Mouse (Mus musculus) heart, embryonic 10.5 days (tissue): ENCODE measurements at regions not wholly inside any gene's neighbourhood (a gene's known extent, or its start where the extent isn't known, plus 50 kb on each side); places are given as distances from the start of the nearest gene placed in this dataset.

Experiments used
- DNase-seq: peaks from one replicate; pipeline ENCODE4 v3.0.0-alpha.2; 2017; ENCODE audit warnings: low spot score
- H3K27ac ChIP-seq: fragments of 300-500 bp; sonication (generic); 2 replicates; pipeline ENCODE4 v1.5.1; 2016; ENCODE audit warnings: mild to moderate bottlenecking
- H3K27me3 ChIP-seq: fragments of 300-500 bp; sonication (generic); 2 replicates; pipeline ENCODE4 v1.6.1; 2016; ENCODE audit warnings: mild to moderate bottlenecking; ENCODE audit not compliant: poor library complexity, insufficient read depth, severe bottlenecking
- H3K36me3 ChIP-seq: fragments of 300-500 bp; sonication (generic); 2 replicates; pipeline ENCODE4 v1.6.1; 2016; ENCODE audit warnings: mild to moderate bottlenecking, moderate library complexity
- H3K4me1 ChIP-seq: fragments of 300-500 bp; sonication (generic); 2 replicates; pipeline ENCODE4 v1.6.1; 2016; ENCODE audit warnings: mild to moderate bottlenecking
- H3K4me3 ChIP-seq: fragments of 300-500 bp; sonication (generic); 2 replicates; pipeline ENCODE4 v1.5.1; 2016; ENCODE audit warnings: mild to moderate bottlenecking, moderate library complexity
- H3K9me3 ChIP-seq: fragments of 300-500 bp; sonication (generic); 2 replicates; pipeline ENCODE4 v1.6.1; 2016; ENCODE audit warnings: mild to moderate bottlenecking, moderate library complexity
- WGBS: fragments of 180-500 bp; shearing (Covaris S2); methylation state at CpG from one replicate; pipeline ENCODE4 v1.1.7; 2016; 5-methylcytosine and 5-hydroxymethylcytosine counted together

- no peak overlapping the region for H3K4me3 ChIP-seq
Observed at GRCm38 (mm10) chr17:69686383-69686782, 247.3 kb downstream of the Akain1 start.

GRCm38 (mm10) chr17:69695341-69695740, 256.2 kb downstream of the Akain1 start:
- H3K9me3 ChIP-seq = no peaks in the 10 kb centered on the region
- no peaks in the 10 kb centered on the region for H3K4me1 ChIP-seq
- no peaks in the 10 kb centered on the region for H3K36me3 ChIP-seq
- no peaks in the 10 kb centered on the region for H3K27me3 ChIP-seq
- DNase-seq = no peak
- 79% methylated on average over 3 of the region's 3 CpGs for WGBS
- H3K4me3 ChIP-seq = no peak overlapping the region
- H3K27ac ChIP-seq = no peak overlapping the region

More at GRCm38 (mm10) chr17:69686383-69686782, 247.3 kb downstream of the Akain1 start:
- Histone ChIP-seq H3K4me1 (no peaks in the 10 kb centered on the region), H3K27me3 (no peaks in the 10 kb centered on the region), H3K9me3 (no peaks in the 10 kb centered on the region), H3K27ac (no peak overlapping the region), H3K36me3 (no peaks in the 10 kb centered on the region)
- no peak for DNase-seq
- 61% methylated on average over 2 of the region's 2 CpGs for WGBS

GRCm38 (mm10) chr17:69727325-69727724, 241.5 kb upstream of the Dlgap1 start:
- Histone ChIP-seq H3K27me3 (no peaks in the 10 kb centered on the region), H3K36me3 (no peaks in the 10 kb centered on the region), H3K4me1 (no peaks in the 10 kb centered on the region), H3K9me3 (no peaks in the 10 kb centered on the region), H3K4me3 (no peak overlapping the region), H3K27ac (no peak overlapping the region)
- WGBS = 83% methylated on average over 4 of the region's 4 CpGs
- no peak for DNase-seq

- Histone ChIP-seq H3K36me3 (no peaks in the 10 kb centered on the region), H3K4me1 (no peaks in the 10 kb centered on the region), H3K27ac (no peak overlapping the region), H3K27me3 (no peaks in the 10 kb centered on the region), H3K9me3 (no peaks in the 10 kb centered on the region), H3K4me3 (no peak overlapping the region)
- no peak for DNase-seq
- WGBS = 85% methylated on average over 11 of the region's 11 CpGs
Observed at GRCm38 (mm10) chr17:69732981-69733380, 235.9 kb upstream of the Dlgap1 start.

GRCm38 (mm10) chr17:69736379-69737096, 232.3 kb upstream of the Dlgap1 start:
- Histone ChIP-seq H3K4me1 (no peaks in the 10 kb centered on the region), H3K4me3 (no peak overlapping the region), H3K9me3 (no peaks in the 10 kb centered on the region), H3K36me3 (no peaks in the 10 kb centered on the region), H3K27me3 (no peaks in the 10 kb centered on the region), H3K27ac (no peak overlapping the region)
- no peak for DNase-seq
- 69% methylated on average over 4 of the region's 4 CpGs for WGBS

- no peak for DNase-seq
- Histone ChIP-seq H3K4me1 (no peaks in the 10 kb centered on the region), H3K4me3 (no peak overlapping the region), H3K27me3 (no peaks in the 10 kb centered on the region), H3K9me3 (no peaks in the 10 kb centered on the region), H3K36me3 (no peaks in the 10 kb centered on the region), H3K27ac (no peak overlapping the region)
- 81% methylated on average over 8 of the region's 8 CpGs for WGBS
Observed at GRCm38 (mm10) chr17:69769002-69769421, 199.9 kb upstream of the Dlgap1 start.

- Histone ChIP-seq H3K27me3 (no peaks in the 10 kb centered on the region), H3K4me1 (no peaks in the 10 kb centered on the region), H3K9me3 (no peaks in the 10 kb centered on the region), H3K27ac (no peak overlapping the region), H3K36me3 (no peaks in the 10 kb centered on the region), H3K4me3 (no peak overlapping the region)
- no peak for DNase-seq
- 70% methylated on average over 4 of the region's 4 CpGs for WGBS
Observed at GRCm38 (mm10) chr17:69770046-69770445, 198.8 kb upstream of the Dlgap1 start.

- H3K36me3 ChIP-seq = no peaks in the 10 kb centered on the region
- no peak overlapping the region for H3K4me3 ChIP-seq
- H3K27me3 ChIP-seq = no peaks in the 10 kb centered on the region
- H3K27ac ChIP-seq = no peak overlapping the region
- H3K9me3 ChIP-seq = no peaks in the 10 kb centered on the region
- 86% methylated on average over 1 of the region's 1 CpGs for WGBS
- no peak for DNase-seq
- no peaks in the 10 kb centered on the region for H3K4me1 ChIP-seq
Observed at GRCm38 (mm10) chr17:69781201-69781600, 187.7 kb upstream of the Dlgap1 start.

- no peak overlapping the region for H3K27ac ChIP-seq
- 76% methylated on average over 3 of the region's 3 CpGs for WGBS
Observed at GRCm38 (mm10) chr17:69786985-69787384, 181.9 kb upstream of the Dlgap1 start.

GRCm38 (mm10) chr17:69821473-69821872, 147.4 kb upstream of the Dlgap1 start:
- no peak for DNase-seq
- WGBS = 84% methylated on average over 5 of the region's 5 CpGs
- Histone ChIP-seq H3K4me3 (no peak overlapping the region), H3K27ac (no peak overlapping the region), H3K4me1 (no peaks in the 10 kb centered on the region), H3K36me3 (no peaks in the 10 kb centered on the region), H3K27me3 (no peaks in the 10 kb centered on the region), H3K9me3 (no peaks in the 10 kb centered on the region)

More at GRCm38 (mm10) chr17:69786985-69787384, 181.9 kb upstream of the Dlgap1 start:
- Histone ChIP-seq H3K9me3 (no peaks in the 10 kb centered on the region), H3K4me1 (no peaks in the 10 kb centered on the region), H3K27me3 (no peaks in the 10 kb centered on the region), H3K4me3 (no peak overlapping the region), H3K36me3 (no peaks in the 10 kb centered on the region)
- DNase-seq = no peak

- Histone ChIP-seq H3K36me3 (no peaks in the 10 kb centered on the region), H3K4me3 (no peak overlapping the region), H3K9me3 (no peaks in the 10 kb centered on the region), H3K27me3 (no peaks in the 10 kb centered on the region), H3K4me1 (no peaks in the 10 kb centered on the region), H3K27ac (no peak overlapping the region)
- WGBS = 91% methylated on average over 2 of the region's 2 CpGs
- DNase-seq = no peak
Observed at GRCm38 (mm10) chr17:69821901-69822300, 147.0 kb upstream of the Dlgap1 start.

GRCm38 (mm10) chr17:69822921-69823320, 146.0 kb upstream of the Dlgap1 start:
- Histone ChIP-seq H3K4me1 (no peaks in the 10 kb centered on the region), H3K4me3 (no peak overlapping the region), H3K27me3 (no peaks in the 10 kb centered on the region), H3K9me3 (no peaks in the 10 kb centered on the region; the same call in 1 of the 2 replicates), H3K36me3 (no peaks in the 10 kb centered on the region), H3K27ac (no peak overlapping the region)
- DNase-seq = no peak
- 69% methylated on average over 1 of the region's 1 CpGs for WGBS

- Histone ChIP-seq H3K27me3 (no peaks in the 10 kb centered on the region), H3K36me3 (no peaks in the 10 kb centered on the region), H3K4me1 (no peaks in the 10 kb centered on the region), H3K4me3 (no peak overlapping the region), H3K9me3 (no peaks in the 10 kb centered on the region; the same call in 1 of the 2 replicates), H3K27ac (no peak overlapping the region)
- DNase-seq = no peak
- 69% methylated on average over 5 of the region's 5 CpGs for WGBS
Observed at GRCm38 (mm10) chr17:69841308-69841707, 127.6 kb upstream of the Dlgap1 start.

GRCm38 (mm10) chr17:69848306-69848705, 120.6 kb upstream of the Dlgap1 start:
- Histone ChIP-seq H3K4me1 (no peaks in the 10 kb centered on the region), H3K27ac (no peak overlapping the region), H3K9me3 (no peaks in the 10 kb centered on the region), H3K4me3 (no peak overlapping the region), H3K27me3 (no peaks in the 10 kb centered on the region), H3K36me3 (no peaks in the 10 kb centered on the region)
- WGBS = 83% methylated on average over 1 of the region's 1 CpGs
- DNase-seq = no peak
